Mouse (Mus musculus) forebrain, embryonic 12.5 days (tissue): ENCODE measurements around the gene Trappc10. TPM values are rescaled to one million over a fixed set of nuclear protein-coding genes. Genes with fewer than 3 reads are reported as not detected.
"Not testable (repeated sequence)": the region's sequence is repeated elsewhere in the genome, so short reads cannot be mapped to it uniquely, and the experiment has no call there.

ENCODE experiments used
- ATAC-seq: fragments of 200-750 bp; cut with Nextera tagmentation; 2 replicates; pipeline ENCODE4 v1.8.0; 2017; ENCODE audit warnings: moderate TSS enrichment; ENCODE audit not compliant: low FRiP score
- H3K27ac ChIP-seq: fragments of 300-500 bp; sonication (generic); 2 replicates; pipeline ENCODE4 v1.5.1; 2016; ENCODE audit warnings: mild to moderate bottlenecking
- H3K27me3 ChIP-seq: fragments of 300-500 bp; sonication (generic); 2 replicates; pipeline ENCODE4 v1.6.1; 2016; ENCODE audit warnings: mild to moderate bottlenecking
- H3K36me3 ChIP-seq: fragments of 300-500 bp; sonication (generic); replicated peaks from 2 replicates; pipeline ENCODE4 v1.6.1; 2016; ENCODE audit warnings: mild to moderate bottlenecking
- H3K4me1 ChIP-seq: fragments of 300-500 bp; sonication (generic); 2 replicates; pipeline ENCODE4 v1.6.1; 2016
- H3K4me2 ChIP-seq: fragments of 300-500 bp; sonication (generic); 2 replicates; pipeline ENCODE4 v1.6.1; 2016; ENCODE audit warnings: mild to moderate bottlenecking, moderate library complexity
- H3K4me3 ChIP-seq: fragments of 300-500 bp; sonication (generic); replicated peaks from 2 replicates; pipeline ENCODE4 v1.5.1; 2016; ENCODE audit warnings: mild to moderate bottlenecking
- H3K9ac ChIP-seq: fragments of 300-500 bp; sonication (generic); 2 replicates; pipeline ENCODE4 v1.6.1; 2016; ENCODE audit warnings: mild to moderate bottlenecking
- H3K9me3 ChIP-seq: fragments of 300-500 bp; sonication (generic); 2 replicates; pipeline ENCODE4 v1.6.1; 2016
- WGBS: fragments of 180-500 bp; shearing (Covaris S2); methylation state at CpG from one replicate; pipeline ENCODE4 v1.1.7; 2016; 5-methylcytosine and 5-hydroxymethylcytosine counted together
- polyA plus RNA-seq: library from polyadenylated mRNA; unstranded; fragments of >200 nt; fragmentation: Nextera tagmentation; extraction: Ambion mirVana; gene quantifications from 2 replicates; pipeline ENCODE4 v1.2.1, GENCODE M21; 2016

The Trappc10 gene
- polyA plus RNA-seq, 1 experiment from 2014 or later, result 26.3 TPM

DNA sequence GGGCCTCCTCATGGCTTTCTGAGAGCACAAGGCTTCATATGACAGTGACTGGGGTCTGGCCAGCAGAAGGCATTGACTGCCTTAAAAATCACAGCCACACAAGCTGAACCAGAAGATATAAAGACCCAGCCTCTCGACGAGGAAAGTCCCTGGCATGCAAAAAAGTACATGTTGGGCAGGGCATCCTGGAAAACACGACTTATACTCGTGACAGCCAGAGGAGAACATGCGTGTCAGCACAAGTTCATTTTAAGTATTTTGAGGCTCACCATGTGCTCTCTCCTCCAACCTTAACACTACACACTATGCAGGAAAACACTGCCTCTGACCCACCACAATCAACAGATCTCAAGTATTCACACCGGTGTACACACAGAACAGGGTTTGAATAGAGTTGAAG lies 20.3 kb downstream of the Trappc10 start:
- no peaks in the 10 kb centered on the region for H3K4me1 ChIP-seq
- 91% methylated on average over 6 of the region's 6 CpGs for WGBS
- peaks cover 53% of the 10 kb centered on the region for H3K36me3 ChIP-seq
- no peak overlapping the region for H3K4me2 ChIP-seq
- H3K4me3 ChIP-seq, result no peak overlapping the region
- H3K27ac ChIP-seq, result no peak overlapping the region
- no peak for ATAC-seq
- H3K27me3 ChIP-seq, result no peaks in the 10 kb centered on the region
- no peak overlapping the region for H3K9ac ChIP-seq
- H3K9me3 ChIP-seq, result no peaks in the 10 kb centered on the region

DNA sequence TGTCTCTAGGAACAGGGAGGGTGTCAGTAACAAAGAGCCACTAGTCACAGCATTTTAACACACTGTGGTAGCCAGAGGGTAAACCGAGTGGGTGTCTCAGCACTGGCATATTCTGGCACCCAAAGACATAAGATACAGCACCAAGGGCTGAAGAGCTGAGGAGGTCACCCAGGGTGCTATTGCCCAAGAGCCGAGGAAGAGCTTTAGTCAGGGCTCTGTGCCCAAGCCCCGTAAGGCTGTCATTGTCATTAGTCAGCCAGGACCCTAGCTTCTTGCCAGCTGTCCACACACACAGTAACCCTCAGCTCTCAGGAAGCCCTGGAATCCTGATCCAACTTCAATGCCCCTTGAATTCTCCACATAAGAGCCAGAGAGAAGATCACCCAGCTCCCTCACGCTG lies 21.5 kb downstream of the Trappc10 start:
- H3K9me3 ChIP-seq, result no peaks in the 10 kb centered on the region
- no peak overlapping the region for H3K4me3 ChIP-seq
- peaks cover 54% of the 10 kb centered on the region for H3K36me3 ChIP-seq
- H3K9ac ChIP-seq, result no peak overlapping the region
- H3K27ac ChIP-seq, result no peak overlapping the region
- no peaks in the 10 kb centered on the region for H3K4me1 ChIP-seq
- 88% methylated on average over 4 of the region's 4 CpGs for WGBS
- no peaks in the 10 kb centered on the region for H3K27me3 ChIP-seq
- H3K4me2 ChIP-seq, result no peak overlapping the region
- ATAC-seq, result no peak

- no peak overlapping the region for H3K9ac ChIP-seq
- peaks cover 64% of the 10 kb centered on the region for H3K36me3 ChIP-seq
- 96% methylated on average over 7 of the region's 7 CpGs for WGBS
- no peaks in the 10 kb centered on the region for H3K9me3 ChIP-seq
- no peaks in the 10 kb centered on the region for H3K4me1 ChIP-seq
- H3K4me2 ChIP-seq, result no peak overlapping the region
- no peak overlapping the region for H3K27ac ChIP-seq
- H3K27me3 ChIP-seq, result no peaks in the 10 kb centered on the region
- no peak overlapping the region for H3K4me3 ChIP-seq
- ATAC-seq, result no peak
Measured at GRCm38 (mm10) chr10:78221315-78221714, 23.1 kb downstream of the Trappc10 start.

DNA sequence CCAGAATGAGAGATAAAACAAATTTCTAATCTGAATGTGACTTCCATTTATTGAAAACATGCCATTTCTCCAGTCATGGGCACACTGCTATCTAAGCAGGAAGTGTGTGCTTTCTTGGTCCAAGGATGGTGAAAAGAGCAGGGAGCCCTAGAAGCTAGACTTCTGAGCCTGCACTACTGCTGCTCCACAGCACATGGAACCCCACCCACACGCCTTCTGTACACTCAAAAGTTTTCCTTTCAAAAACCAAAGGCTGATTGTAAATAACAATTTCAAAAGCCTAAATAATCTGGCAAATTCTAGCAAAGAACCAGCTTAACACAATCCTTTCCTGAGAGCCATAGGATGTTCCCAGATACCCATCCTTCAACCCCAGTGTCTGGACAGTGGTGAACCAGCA lies 24.9 kb downstream of the Trappc10 start:
- Histone ChIP-seq H3K36me3 (peaks cover 74% of the 10 kb centered on the region), H3K9ac (no peak overlapping the region)
- no peak for ATAC-seq

GRCm38 (mm10) chr10:78218576-78218975 lies 25.9 kb downstream of the Trappc10 start:
- 92% methylated on average over 6 of the region's 6 CpGs for WGBS
- no peaks in the 10 kb centered on the region for H3K4me1 ChIP-seq
- ATAC-seq, result no peak
- H3K27me3 ChIP-seq, result no peaks in the 10 kb centered on the region
- no peak overlapping the region for H3K27ac ChIP-seq
- H3K4me2 ChIP-seq, result no peak overlapping the region
- no peak overlapping the region for H3K4me3 ChIP-seq
- no peaks in the 10 kb centered on the region for H3K9me3 ChIP-seq
- peaks cover 83% of the 10 kb centered on the region for H3K36me3 ChIP-seq
- no peak overlapping the region for H3K9ac ChIP-seq

More for the DNA sequence above, 24.9 kb downstream of the Trappc10 start:
- H3K27me3 ChIP-seq, result no peaks in the 10 kb centered on the region
- H3K4me1 ChIP-seq, result no peaks in the 10 kb centered on the region
- H3K4me2 ChIP-seq, result no peak overlapping the region
- no peak overlapping the region for H3K27ac ChIP-seq
- no peaks in the 10 kb centered on the region for H3K9me3 ChIP-seq
- no peak overlapping the region for H3K4me3 ChIP-seq
- 89% methylated on average over 1 of the region's 1 CpGs for WGBS

DNA sequence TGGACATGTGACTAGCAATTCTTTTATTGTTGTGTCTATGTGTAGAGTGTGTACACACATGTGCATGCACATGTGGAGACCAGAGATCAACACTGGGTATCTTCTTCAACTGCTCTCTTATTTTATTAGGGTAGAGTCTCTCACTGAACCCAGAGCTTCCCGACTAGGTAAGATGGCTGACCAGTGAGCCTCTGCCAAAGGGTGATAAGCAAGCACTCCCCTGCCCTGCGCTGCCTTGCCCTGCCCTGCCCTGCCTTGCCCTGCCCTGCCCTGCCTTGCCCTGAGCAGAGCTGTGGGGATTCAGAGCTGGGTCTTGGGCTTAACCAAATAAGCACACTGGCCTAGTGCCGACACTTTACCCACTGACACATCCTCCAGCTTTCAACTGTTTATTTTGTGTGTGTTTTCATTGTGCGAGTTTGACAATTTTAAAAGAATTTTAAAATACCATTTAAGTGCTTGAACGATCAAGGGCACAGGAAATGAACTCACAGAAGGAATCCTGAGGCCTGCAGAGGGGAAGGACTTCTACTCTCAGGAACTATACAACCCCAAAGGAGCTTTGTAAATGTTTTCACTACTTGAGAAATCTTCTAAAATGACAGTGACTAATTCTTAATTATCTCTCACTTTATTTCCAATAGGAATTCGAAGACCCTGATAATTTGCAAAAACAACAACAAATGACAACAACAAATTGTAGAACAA lies 27.9 kb downstream of the Trappc10 start:
- no peak for ATAC-seq
- Histone ChIP-seq H3K9me3 (no peaks in the 10 kb centered on the region), H3K4me3 (no peak overlapping the region), H3K27me3 (no peaks in the 10 kb centered on the region), H3K9ac (no peak overlapping the region), H3K36me3 (peaks cover 93% of the 10 kb centered on the region), H3K4me2 (no peak overlapping the region), H3K4me1 (no peaks in the 10 kb centered on the region), H3K27ac (no peak overlapping the region)
- WGBS, result 93% methylated on average over 6 of the region's 6 CpGs

DNA sequence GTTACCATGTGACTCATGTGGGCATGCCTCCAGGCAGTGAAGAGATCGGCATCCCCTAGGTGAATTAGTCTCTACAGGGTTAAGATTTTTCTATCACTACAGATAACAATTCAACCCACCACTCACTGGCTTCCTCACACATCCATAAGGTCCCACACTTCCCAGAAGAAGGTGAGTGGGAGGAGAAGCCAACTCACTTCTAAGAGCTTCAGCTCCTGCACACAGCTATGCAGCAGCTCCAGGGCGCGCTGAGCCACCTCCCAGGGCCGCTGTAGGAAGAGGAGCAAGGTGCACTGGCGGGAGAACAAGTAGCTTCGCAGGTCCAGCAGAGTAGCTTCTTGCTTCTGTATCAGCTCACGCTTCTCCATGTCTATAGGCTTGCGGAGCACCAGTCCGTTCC lies 30.1 kb downstream of the Trappc10 start:
- Histone ChIP-seq H3K27ac (no peak overlapping the region), H3K27me3 (no peaks in the 10 kb centered on the region), H3K4me2 (no peak overlapping the region), H3K36me3 (peaks cover 92% of the 10 kb centered on the region), H3K9me3 (no peaks in the 10 kb centered on the region), H3K4me3 (no peak overlapping the region), H3K9ac (no peak overlapping the region), H3K4me1 (no peaks in the 10 kb centered on the region)
- no peak for ATAC-seq
- WGBS, result 96% methylated on average over 9 of the region's 9 CpGs

- WGBS, result 76% methylated on average over 6 of the region's 6 CpGs
- Histone ChIP-seq H3K4me1 (no peaks in the 10 kb centered on the region), H3K27ac (no peak overlapping the region), H3K4me3 (no peak overlapping the region), H3K36me3 (peaks cover 94% of the 10 kb centered on the region), H3K9me3 (no peaks in the 10 kb centered on the region), H3K4me2 (no peak overlapping the region), H3K9ac (no peak overlapping the region), H3K27me3 (no peaks in the 10 kb centered on the region)
- ATAC-seq, result no peak
Measured at GRCm38 (mm10) chr10:78211311-78211710, 33.1 kb downstream of the Trappc10 start.

GRCm38 (mm10) chr10:78201182-78201581 lies 43.3 kb downstream of the Trappc10 start:
- H3K36me3 ChIP-seq, result peaks cover 94% of the 10 kb centered on the region
- ATAC-seq, result no peak
- H3K4me1 ChIP-seq, result no peaks in the 10 kb centered on the region
- 92% methylated on average over 4 of the region's 4 CpGs for WGBS
- no peak overlapping the region for H3K27ac ChIP-seq
- H3K9ac ChIP-seq, result no peak overlapping the region
- no peaks in the 10 kb centered on the region for H3K27me3 ChIP-seq
- H3K4me2 ChIP-seq, result no peak overlapping the region
- no peaks in the 10 kb centered on the region for H3K9me3 ChIP-seq
- no peak overlapping the region for H3K4me3 ChIP-seq

- ATAC-seq, result no peak
- no peak overlapping the region for H3K9ac ChIP-seq
- no peak overlapping the region for H3K27ac ChIP-seq
- H3K9me3 ChIP-seq, result no peaks in the 10 kb centered on the region
- H3K27me3 ChIP-seq, result no peaks in the 10 kb centered on the region
- no peaks in the 10 kb centered on the region for H3K4me1 ChIP-seq
- no peak overlapping the region for H3K4me2 ChIP-seq
- 92% methylated on average over 5 of the region's 5 CpGs for WGBS
- H3K4me3 ChIP-seq, result no peak overlapping the region
- peaks cover 99% of the 10 kb centered on the region for H3K36me3 ChIP-seq
Measured at GRCm38 (mm10) chr10:78192933-78193332, 51.5 kb downstream of the Trappc10 start.

DNA sequence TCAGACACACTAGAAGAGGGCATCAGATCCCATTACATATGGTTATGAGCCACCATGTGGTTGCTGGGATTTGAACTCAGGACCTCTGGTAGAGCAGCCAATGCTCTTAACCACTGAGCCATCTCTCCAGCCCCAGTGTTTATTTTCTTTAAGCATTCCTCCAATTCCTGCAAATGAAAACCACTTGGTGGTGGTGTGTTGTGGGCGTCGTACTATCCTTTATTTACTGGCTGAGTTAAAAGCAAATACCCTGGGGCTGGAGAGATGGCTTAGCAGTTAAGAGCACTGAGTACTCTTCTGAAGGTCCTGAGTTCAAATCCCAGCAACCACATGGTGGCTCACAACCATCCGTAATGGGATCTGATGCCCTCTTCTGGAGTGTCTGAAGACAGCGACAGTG lies 58.4 kb downstream of the Trappc10 start:
- not testable (repeated sequence) for H3K4me3 ChIP-seq, H3K9me3 ChIP-seq, H3K27me3 ChIP-seq, H3K4me2 ChIP-seq, H3K27ac ChIP-seq, ATAC-seq, H3K9ac ChIP-seq
- Histone ChIP-seq H3K36me3 (peaks cover 58% of the 10 kb centered on the region), H3K4me1 (peaks cover 15% of the 10 kb centered on the region)
- 91% methylated on average over 4 of the region's 4 CpGs for WGBS

GRCm38 (mm10) chr10:78185381-78185725 lies 59.1 kb downstream of the Trappc10 start:
- 23% methylated on average over 9 of the region's 9 CpGs for WGBS

More at GRCm38 (mm10) chr10:78185381-78185725, 59.1 kb downstream of the Trappc10 start:
- H3K27ac ChIP-seq, result peak overlapping the region; percentile 61; the same call in 1 of the 2 replicates
- no peaks in the 10 kb centered on the region for H3K27me3 ChIP-seq
- H3K4me3 ChIP-seq, result peak overlapping the region; percentile 68
- peak overlapping the region; percentile 36; the same call in 1 of the 2 replicates for H3K9ac ChIP-seq
- peak; percentile 50; the same call in 1 of the 2 replicates for ATAC-seq
- peaks cover 15% of the 10 kb centered on the region for H3K4me1 ChIP-seq
- H3K36me3 ChIP-seq, result peaks cover 58% of the 10 kb centered on the region
- H3K9me3 ChIP-seq, result no peaks in the 10 kb centered on the region
- peak overlapping the region; percentile 97 for H3K4me2 ChIP-seq
